Mouse (Mus musculus) G1E (cell line): Measurements from ENCODE around the gene Oaf. TPM values are rescaled to one million over a fixed set of nuclear protein-coding genes. Genes with fewer than 3 reads are reported as not detected.

ENCODE experiments used
- ATAC-seq: 2 replicates; pipeline ENCODE4 v1.8.0; 2016; ENCODE audit warnings: mild to moderate bottlenecking; ENCODE audit not compliant: insufficient number of reproducible peaks, poor library complexity, low FRiP score, severe bottlenecking; ENCODE audit errors: extremely low read depth
- DNase-seq: peaks from one replicate; pipeline ENCODE4 v3.0.0; 2012; ENCODE audit warnings: low spot score
- H3K27me3 ChIP-seq: 2 replicates; pipeline ENCODE4 v1.6.1; 2012; ENCODE audit warnings: mild to moderate bottlenecking, low read length, inconsistent platforms; ENCODE audit not compliant: insufficient read depth
- H3K36me3 ChIP-seq: replicated peaks from 2 replicates; pipeline ENCODE3; 2012; ENCODE audit warnings: mild to moderate bottlenecking, inconsistent platforms
- H3K4me1 ChIP-seq: 2 replicates; pipeline ENCODE4 v1.6.1; 2012; ENCODE audit warnings: low read depth, low read length, inconsistent platforms, mixed read lengths; ENCODE audit not compliant: insufficient read depth
- H3K4me3 ChIP-seq: 2 replicates; pipeline ENCODE4 v1.5.1; 2012; ENCODE audit warnings: low read depth, mild to moderate bottlenecking, inconsistent platforms, low read length, moderate library complexity, mixed read lengths
- H3K9me3 ChIP-seq: replicated peaks from 2 replicates; pipeline ENCODE4 v1.6.1; 2012; ENCODE audit warnings: inconsistent platforms
- CTCF ChIP-seq: IDR thresholded peaks from 2 replicates; pipeline ENCODE4 v1.5.1; 2012; ENCODE audit warnings: low read depth, low read length, inconsistent platforms, mixed read lengths
- GATA1 ChIP-seq: IDR thresholded peaks from 2 replicates; pipeline ENCODE4 v1.6.1; 2012; ENCODE audit warnings: borderline replicate concordance, low read length, inconsistent platforms, mixed read lengths
- GATA2 ChIP-seq: IDR thresholded peaks from 2 replicates; pipeline ENCODE4 v1.6.1; 2012; ENCODE audit warnings: low read depth, low read length, inconsistent platforms, borderline replicate concordance
- POLR2AphosphoS5 ChIP-seq: IDR thresholded peaks from 2 replicates; pipeline ENCODE4 v1.6.1; 2012; ENCODE audit warnings: low read depth, low read length, inconsistent platforms; ENCODE audit not compliant: insufficient replicate concordance
- TAL1 ChIP-seq: conservative IDR thresholded peaks from 2 replicates; pipeline ENCODE4 v1.6.1; 2012; ENCODE audit warnings: low read depth, low read length, inconsistent platforms, mixed read lengths
- polyA plus RNA-seq: library from polyadenylated mRNA; stranded (reverse); fragments of >175 nt; gene quantifications from 2 replicates; pipeline ENCODE4 v1.2.3, GENCODE M21; 2012
- total RNA-seq, 2 experiments: library from RNA; stranded (forward) in 1 of 2; stranded (reverse) in 1 of 2; fragments of 200-1000 nt in 1 of 2; fragments of >200 nt in 1 of 2; fragmentation: Nextera tagmentation in 1 of 2; gene quantifications; 2 replicates each; pipeline ENCODE4 v1.2.3; 2014 to 2017

Oaf gene
- total and polyA plus RNA-seq, 3 experiments = 22.1 to 29.5 (median 26.9) TPM

DNA sequence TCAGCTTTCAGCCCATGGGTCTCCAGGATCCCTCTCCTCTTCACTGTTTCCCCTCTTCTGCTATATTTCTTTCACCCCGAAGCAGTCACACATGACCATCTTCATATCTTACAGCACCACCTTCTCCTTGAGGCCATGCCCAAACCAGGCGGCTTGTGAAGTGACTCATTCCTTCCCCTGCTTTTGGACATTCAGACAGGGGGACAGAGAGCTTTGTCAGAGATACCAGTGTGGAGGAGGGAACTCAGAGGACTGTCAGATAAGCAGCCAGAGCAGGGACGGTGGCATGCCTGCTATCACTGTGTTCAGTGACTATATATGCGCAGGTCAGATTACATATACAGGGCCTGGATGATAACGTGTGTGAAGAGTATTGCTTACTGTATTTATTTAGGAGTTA, 5.2 kb downstream of the Oaf start:
- peaks cover 77% of the 10 kb centered on the region for H3K36me3 ChIP-seq
- no peak for TF ChIP-seq CTCF
- peak; percentile 85 for TF ChIP-seq TAL1
- no peak for TF ChIP-seq GATA2
- no peak for TF ChIP-seq POLR2AphosphoS5
- TF ChIP-seq GATA1 = no peak
- H3K27me3 ChIP-seq = no peaks in the 10 kb centered on the region
- peaks cover 89% of the 10 kb centered on the region for H3K4me1 ChIP-seq
- peak; percentile 63 for DNase-seq
- peak; percentile 90 for ATAC-seq
- H3K4me3 ChIP-seq = peak overlapping the region; percentile 37; the same call in 1 of the 2 replicates
- H3K9me3 ChIP-seq = no peaks in the 10 kb centered on the region; the same call in 1 of the 2 replicates

DNA sequence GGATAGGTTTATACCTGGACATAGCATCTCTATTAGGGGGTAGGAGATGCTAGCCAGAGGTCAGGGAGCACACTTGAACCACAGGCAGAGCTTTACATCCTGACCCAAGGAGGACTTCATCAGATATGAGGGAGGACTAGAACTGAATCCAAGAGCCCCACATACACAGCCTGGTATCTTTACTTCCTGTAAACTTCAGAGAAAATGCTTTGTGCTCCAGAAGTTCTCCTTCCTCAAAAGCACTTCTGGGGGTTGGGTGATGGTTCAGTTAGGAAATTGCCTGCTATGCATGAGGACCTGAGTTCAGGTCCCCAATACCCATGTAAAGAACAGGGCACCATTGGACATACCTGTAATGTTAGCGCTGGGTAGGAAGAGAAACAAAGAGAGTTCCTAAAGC, 6.2 kb downstream of the Oaf start:
- Histone ChIP-seq H3K27me3 (no peaks in the 10 kb centered on the region), H3K4me1 (peaks cover 96% of the 10 kb centered on the region), H3K36me3 (peaks cover 87% of the 10 kb centered on the region), H3K9me3 (no peaks in the 10 kb centered on the region), H3K4me3 (no peak overlapping the region)
- ATAC-seq = no peak
- no peak for DNase-seq
- TF ChIP-seq CTCF = no peak
- TF ChIP-seq POLR2AphosphoS5 = no peak
- no peak for TF ChIP-seq GATA2
- TF ChIP-seq TAL1 = no peak

DNA sequence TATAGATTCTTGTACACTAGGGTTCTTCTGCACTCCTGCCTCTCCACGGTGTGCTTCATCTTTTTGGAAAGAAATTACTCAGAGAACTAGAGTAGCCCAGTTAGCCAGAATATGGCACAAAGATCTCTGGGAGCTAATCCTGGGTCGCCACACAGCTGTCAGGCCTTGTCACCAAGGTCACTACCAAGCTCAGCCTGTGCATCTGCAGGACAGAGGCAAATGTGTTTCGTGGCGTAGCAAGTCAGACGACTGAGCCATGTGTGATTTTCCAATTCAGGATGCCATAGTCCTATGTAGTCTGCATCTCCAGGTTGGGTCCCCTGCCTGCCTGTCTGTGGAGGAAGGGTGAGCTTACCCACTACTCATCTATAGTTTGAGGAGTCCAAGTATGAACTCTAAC, 6.7 kb downstream of the Oaf start:
- Histone ChIP-seq H3K27me3 (no peaks in the 10 kb centered on the region), H3K4me1 (peaks cover 96% of the 10 kb centered on the region), H3K9me3 (no peaks in the 10 kb centered on the region), H3K36me3 (peaks cover 87% of the 10 kb centered on the region), H3K4me3 (no peak overlapping the region; the same call in 1 of the 2 replicates)
- DNase-seq (no peak), ATAC-seq (no peak)
- TF ChIP-seq GATA1 (no peak), CTCF (no peak), TAL1 (no peak), GATA2 (no peak), POLR2AphosphoS5 (no peak)

DNA sequence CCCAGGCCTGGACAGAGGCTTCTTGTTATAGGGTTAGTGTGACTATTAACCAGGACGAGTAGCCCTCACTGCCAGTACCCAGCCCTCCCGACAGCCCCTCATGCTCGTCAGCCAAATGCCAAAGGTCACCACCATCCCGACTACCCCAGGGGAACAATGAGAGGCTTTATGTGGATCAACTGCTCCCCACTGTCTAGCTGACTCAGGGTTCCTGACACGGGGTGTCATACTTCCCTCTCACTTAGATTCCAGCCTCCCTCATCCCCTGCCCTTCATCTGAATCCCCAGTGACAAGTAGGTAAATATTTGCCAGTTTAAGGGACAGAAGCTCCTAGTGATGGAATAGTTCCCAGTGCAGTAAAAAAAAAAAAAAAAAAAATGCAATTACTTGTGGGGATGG, 7.4 kb downstream of the Oaf start:
- no peaks in the 10 kb centered on the region for H3K9me3 ChIP-seq
- H3K4me1 ChIP-seq = peaks cover 96% of the 10 kb centered on the region
- H3K27me3 ChIP-seq = no peaks in the 10 kb centered on the region
- TF ChIP-seq CTCF (no peak), TAL1 (no peak)
- H3K4me3 ChIP-seq = peak overlapping the region; percentile 39; the same call in 1 of the 2 replicates
- peaks cover 87% of the 10 kb centered on the region for H3K36me3 ChIP-seq
- no peak for ATAC-seq
- DNase-seq = no peak

DNA sequence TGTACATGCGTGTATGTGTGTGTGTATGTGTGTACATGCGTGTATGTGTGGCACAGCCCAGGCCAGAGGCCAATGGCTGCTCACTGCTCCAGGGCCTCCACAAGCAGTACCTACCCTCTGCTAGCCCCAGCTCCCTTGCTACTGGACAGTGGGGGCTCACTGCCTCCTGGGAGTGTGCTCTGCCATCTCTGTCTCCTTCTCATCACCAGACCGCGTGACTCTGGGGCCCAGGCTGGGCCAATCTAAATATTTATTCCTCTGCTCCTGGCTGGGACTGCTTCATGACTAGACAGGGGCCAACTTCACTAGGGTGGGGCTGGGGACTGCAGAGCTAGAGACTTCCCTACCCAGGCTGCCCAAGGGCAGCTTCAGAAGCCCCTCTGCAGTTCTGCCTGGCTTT, 7.9 kb downstream of the Oaf start:
- peaks cover 96% of the 10 kb centered on the region for H3K4me1 ChIP-seq
- peaks cover 87% of the 10 kb centered on the region for H3K36me3 ChIP-seq
- no peaks in the 10 kb centered on the region for H3K9me3 ChIP-seq
- H3K27me3 ChIP-seq = no peaks in the 10 kb centered on the region
- DNase-seq (no peak), ATAC-seq (no peak)
- peak overlapping the region; percentile 51 for H3K4me3 ChIP-seq
- TF ChIP-seq TAL1 = no peak
- no peak for TF ChIP-seq POLR2AphosphoS5
- no peak for TF ChIP-seq GATA1
- no peak for TF ChIP-seq GATA2
- TF ChIP-seq CTCF = no peak

DNA sequence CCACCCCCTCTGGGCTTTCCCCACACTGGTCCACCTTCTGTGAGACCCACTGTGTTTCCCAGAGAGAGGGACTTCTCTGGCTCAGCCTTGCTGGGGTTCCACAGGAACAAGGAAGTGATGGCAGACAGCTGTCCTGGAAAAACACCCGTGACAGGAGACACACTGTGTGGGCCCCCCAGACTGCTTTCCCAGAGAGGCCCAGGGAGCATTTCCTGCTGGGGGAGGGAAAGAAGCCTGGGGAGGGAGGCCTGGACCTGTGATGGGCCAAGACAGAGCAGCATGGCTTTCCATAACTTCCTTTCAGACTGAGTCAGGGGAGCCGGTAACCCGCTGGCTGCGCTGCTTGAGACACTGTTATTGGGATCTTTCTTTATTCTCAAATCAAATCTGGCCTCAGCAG, 8.8 kb downstream of the Oaf start:
- Histone ChIP-seq H3K36me3 (peaks cover 84% of the 10 kb centered on the region), H3K9me3 (no peaks in the 10 kb centered on the region), H3K4me1 (peaks cover 93% of the 10 kb centered on the region), H3K4me3 (no peak overlapping the region; the same call in 1 of the 2 replicates), H3K27me3 (no peaks in the 10 kb centered on the region)
- no peak for TF ChIP-seq CTCF
- TF ChIP-seq GATA1 = no peak
- TF ChIP-seq TAL1 = no peak
- no peak for TF ChIP-seq POLR2AphosphoS5
- TF ChIP-seq GATA2 = no peak
- no peak for DNase-seq
- no peak for ATAC-seq

DNA sequence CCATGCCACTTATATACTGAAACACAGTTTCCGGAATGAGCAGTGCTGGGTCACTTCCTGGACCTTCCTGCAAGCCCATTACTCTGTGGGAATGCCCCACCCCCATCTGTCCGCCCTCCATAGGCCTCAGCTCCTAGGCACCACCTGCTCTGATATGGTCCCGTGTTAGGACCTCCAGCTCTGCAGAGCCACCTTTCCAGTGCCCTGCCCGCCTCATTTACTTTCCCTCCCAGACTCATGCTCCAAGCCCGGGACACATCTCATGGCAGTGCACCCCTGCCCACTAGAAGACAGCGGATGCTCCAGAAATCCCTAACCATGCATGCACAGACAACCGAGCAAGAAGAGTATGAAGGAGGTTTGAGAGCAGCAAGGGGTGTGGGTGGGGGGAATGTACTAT, 9.7 kb downstream of the Oaf start:
- H3K36me3 ChIP-seq = peaks cover 81% of the 10 kb centered on the region
- DNase-seq (no peak), ATAC-seq (no peak)
- TF ChIP-seq CTCF (no peak), TAL1 (no peak), POLR2AphosphoS5 (no peak), GATA2 (no peak), GATA1 (no peak)
- peak overlapping the region; percentile 18; the same call in 1 of the 2 replicates for H3K4me3 ChIP-seq
- H3K27me3 ChIP-seq = no peaks in the 10 kb centered on the region
- H3K4me1 ChIP-seq = peaks cover 91% of the 10 kb centered on the region
- no peaks in the 10 kb centered on the region for H3K9me3 ChIP-seq
